Mouse (Mus musculus) forebrain, postnatal 0 days (tissue): Measurements from ENCODE around the gene Pick1. TPM values are rescaled to one million over a fixed set of nuclear protein-coding genes. Genes with fewer than 3 reads are reported as not detected.
"Not testable (repeated sequence)": the region's sequence is repeated elsewhere in the genome, so short reads cannot be mapped to it uniquely, and the experiment has no call there.

Source experiments
- ATAC-seq: fragments of 200-750 bp; cut with Nextera tagmentation; 2 replicates; pipeline ENCODE4 v1.8.0; 2017; ENCODE audit warnings: mild to moderate bottlenecking, moderate library complexity
- DNase-seq: peaks from one replicate; pipeline ENCODE4 v3.0.0-alpha.2; 2015
- H3K27ac ChIP-seq: fragments of 300-500 bp; sonication (generic); 2 replicates; pipeline ENCODE4 v1.5.1; 2014; ENCODE audit warnings: low read depth, mild to moderate bottlenecking, antibody characterized with exemption, low read length, moderate library complexity, mixed read lengths
- H3K27me3 ChIP-seq: fragments of 300-500 bp; sonication (generic); 2 replicates; pipeline ENCODE4 v1.6.1; 2014; ENCODE audit warnings: mild to moderate bottlenecking, low read length, mixed read lengths; ENCODE audit not compliant: insufficient read depth
- H3K36me3 ChIP-seq: fragments of 300-500 bp; sonication (generic); 2 replicates; pipeline ENCODE4 v1.6.1; 2014; ENCODE audit warnings: mild to moderate bottlenecking, moderate library complexity; ENCODE audit not compliant: insufficient read depth
- H3K4me1 ChIP-seq: fragments of 300-500 bp; sonication (generic); 2 replicates; pipeline ENCODE4 v1.6.1; 2014; ENCODE audit warnings: antibody characterized with exemption; ENCODE audit not compliant: insufficient read depth
- H3K4me2 ChIP-seq: fragments of 300-500 bp; sonication (generic); 2 replicates; pipeline ENCODE4 v1.6.1; 2014; ENCODE audit warnings: low read depth, mild to moderate bottlenecking, moderate library complexity
- H3K4me3 ChIP-seq: fragments of 300-500 bp; sonication (generic); 2 replicates; pipeline ENCODE4 v1.5.1; 2014; ENCODE audit warnings: low read depth, low read length, mixed read lengths
- H3K9ac ChIP-seq: fragments of 300-500 bp; sonication (generic); 2 replicates; pipeline ENCODE4 v1.6.1; 2014; ENCODE audit warnings: mild to moderate bottlenecking
- H3K9me3 ChIP-seq: fragments of 300-500 bp; sonication (generic); 2 replicates; pipeline ENCODE4 v1.6.1; 2016; ENCODE audit warnings: low read length
- CTCF ChIP-seq: sonication (generic); IDR thresholded peaks from 2 replicates; pipeline ENCODE4 v1.5.1; 2016; ENCODE audit warnings: antibody characterized with exemption, control low read depth, low read depth
- WGBS: fragments of 180-500 bp; shearing (Covaris S2); extraction: QIAGEN DNeasy Blood & Tissue Kit; methylation state at CpG from one replicate; pipeline ENCODE4 v1.1.7; 2014; 5-methylcytosine and 5-hydroxymethylcytosine counted together
- polyA plus RNA-seq: library from polyadenylated mRNA; unstranded; fragments of >200 nt; fragmentation: Nextera tagmentation; extraction: Ambion mirVana; gene quantifications from 2 replicates; pipeline ENCODE4 v1.2.1, GENCODE M21; 2015
- total RNA-seq: library from RNA; depleted of rRNA; stranded (reverse); fragments of >200 nt; gene quantifications from 2 replicates; pipeline ENCODE4 v1.2.3, GENCODE M21; 2014

Pick1 gene
- total and polyA plus RNA-seq, 2 experiments from 2014 or later, result 72.7 to 84.7 TPM

- peak; percentile 97 for TF ChIP-seq CTCF
- peaks cover 2% of the 10 kb centered on the region; the same call in 1 of the 2 replicates for H3K4me1 ChIP-seq
- WGBS, result 9% methylated on average over 5 of the region's 5 CpGs
- peak; percentile 87 for DNase-seq
- H3K9me3 ChIP-seq, result no peaks in the 10 kb centered on the region
- peak; percentile 59 for ATAC-seq
- no peak overlapping the region for H3K4me3 ChIP-seq
- H3K27me3 ChIP-seq, result no peaks in the 10 kb centered on the region
- no peaks in the 10 kb centered on the region for H3K36me3 ChIP-seq
- H3K9ac ChIP-seq, result no peak overlapping the region
- no peak overlapping the region for H3K27ac ChIP-seq
- H3K4me2 ChIP-seq, result no peak overlapping the region
Measured at GRCm38 (mm10) chr15:79224685-79225084, 4.3 kb upstream of the Pick1 start.

- not testable (repeated sequence) for DNase-seq, H3K4me3 ChIP-seq, H3K27me3 ChIP-seq, H3K27ac ChIP-seq, H3K36me3 ChIP-seq, ATAC-seq, H3K4me2 ChIP-seq, H3K9me3 ChIP-seq, H3K4me1 ChIP-seq, H3K9ac ChIP-seq
- WGBS, result 61% methylated on average over 2 of the region's 2 CpGs
- peak; percentile 19; the same call in 1 of the 2 replicates for TF ChIP-seq CTCF
Measured at GRCm38 (mm10) chr15:79225780-79226179, 3.2 kb upstream of the Pick1 start.

- ATAC-seq, result no peak
- no peak overlapping the region for H3K4me2 ChIP-seq
- no peaks in the 10 kb centered on the region for H3K27me3 ChIP-seq
- TF ChIP-seq CTCF, result no peak
- H3K4me3 ChIP-seq, result no peak overlapping the region
- 74% methylated on average over 9 of the region's 9 CpGs for WGBS
- peaks cover 59% of the 10 kb centered on the region for H3K36me3 ChIP-seq
- no peak overlapping the region for H3K27ac ChIP-seq
- H3K9me3 ChIP-seq, result no peaks in the 10 kb centered on the region
- no peak for DNase-seq
- H3K4me1 ChIP-seq, result no peaks in the 10 kb centered on the region
- H3K9ac ChIP-seq, result no peak overlapping the region
Measured at GRCm38 (mm10) chr15:79235268-79235667, 6.3 kb downstream of the Pick1 start.

- no peak overlapping the region for H3K4me2 ChIP-seq
- WGBS, result 80% methylated on average over 6 of the region's 6 CpGs
- no peak for ATAC-seq
- peaks cover 69% of the 10 kb centered on the region for H3K36me3 ChIP-seq
- no peaks in the 10 kb centered on the region for H3K9me3 ChIP-seq
- no peaks in the 10 kb centered on the region for H3K4me1 ChIP-seq
- H3K9ac ChIP-seq, result no peak overlapping the region
- DNase-seq, result no peak
- H3K27me3 ChIP-seq, result no peaks in the 10 kb centered on the region
- H3K4me3 ChIP-seq, result no peak overlapping the region
- no peak for TF ChIP-seq CTCF
- no peak overlapping the region for H3K27ac ChIP-seq
Measured at GRCm38 (mm10) chr15:79238036-79238435, 9.1 kb downstream of the Pick1 start.

- no peak for TF ChIP-seq CTCF
- Histone ChIP-seq H3K9me3 (no peaks in the 10 kb centered on the region), H3K36me3 (peaks cover 75% of the 10 kb centered on the region), H3K27ac (peak overlapping the region; percentile 83), H3K4me3 (no peak overlapping the region), H3K9ac (no peak overlapping the region), H3K4me1 (peaks cover 4% of the 10 kb centered on the region; the same call in 1 of the 2 replicates), H3K27me3 (no peaks in the 10 kb centered on the region), H3K4me2 (no peak overlapping the region)
- peak; percentile 12 for ATAC-seq
- no peak for DNase-seq
- WGBS, result 69% methylated on average over 13 of the region's 13 CpGs
Measured at GRCm38 (mm10) chr15:79242574-79243233, 13.7 kb downstream of the Pick1 start.

DNA sequence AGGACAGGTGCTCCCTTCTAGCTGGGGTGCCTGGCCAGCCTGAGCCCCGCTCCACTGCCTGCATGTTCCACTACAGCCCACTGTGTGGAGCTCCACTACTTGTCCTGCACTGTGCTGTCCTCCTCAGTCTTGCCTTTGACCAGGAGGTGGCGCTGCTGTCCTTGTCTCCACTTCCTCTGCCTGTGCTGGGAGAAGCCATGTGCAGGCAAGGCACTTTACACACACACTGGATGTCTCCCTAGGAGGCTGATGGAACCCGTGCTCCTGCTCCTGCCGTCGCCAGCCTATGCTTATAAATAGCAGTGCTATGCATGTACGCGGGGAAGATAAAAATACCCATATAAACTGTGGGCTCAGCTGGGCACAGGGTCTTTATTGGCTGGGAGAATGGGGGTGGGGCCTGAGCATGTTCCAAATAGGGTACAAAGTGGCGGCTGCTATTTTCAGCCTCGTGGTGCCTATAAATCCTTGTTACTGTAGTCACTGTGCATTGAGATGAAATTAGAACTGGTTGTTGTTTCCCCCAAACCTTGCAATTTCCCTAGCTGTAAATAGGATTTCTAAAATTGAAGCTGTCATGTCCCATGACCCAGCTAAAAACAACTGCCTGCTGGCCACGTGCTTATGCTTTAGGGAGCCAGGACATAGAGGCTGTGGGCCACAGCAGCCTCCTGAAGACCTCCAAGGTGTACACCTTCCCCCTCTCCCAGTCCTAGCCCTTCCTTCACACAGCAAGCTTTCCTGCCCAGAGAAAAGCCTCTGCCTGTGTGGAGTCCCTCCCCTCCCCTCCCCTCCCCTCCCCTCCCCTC lies 14.5 kb downstream of the Pick1 start:
- peak; percentile 99 for ATAC-seq
- Histone ChIP-seq H3K36me3 (peaks cover 75% of the 10 kb centered on the region), H3K4me2 (no peak overlapping the region), H3K4me1 (peaks cover 4% of the 10 kb centered on the region; the same call in 1 of the 2 replicates), H3K27me3 (no peaks in the 10 kb centered on the region), H3K9ac (no peak overlapping the region), H3K27ac (peak overlapping the region; percentile 83), H3K4me3 (no peak overlapping the region), H3K9me3 (no peaks in the 10 kb centered on the region)
- DNase-seq, result peak; percentile 98
- 5% methylated on average over 10 of the region's 10 CpGs for WGBS
- TF ChIP-seq CTCF, result peak; percentile 100
